Mouse (Mus musculus): ENCODE results near the gene Kif13a.
A peak's percentile ranks its signal among the peaks of the same experiment; 100 is the strongest.

Gene Kif13a

GRCm38 (mm10) chr13:46919797-46920196, 9.9 kb downstream of the Kif13a start:
- DNase-seq = no peak

- DNase-seq = no peak
Measured at GRCm38 (mm10) chr13:46918509-46918908, 11.2 kb downstream of the Kif13a start.

- DNase-seq = no peak
Measured at GRCm38 (mm10) chr13:46911960-46912359, 17.7 kb downstream of the Kif13a start.

DNA sequence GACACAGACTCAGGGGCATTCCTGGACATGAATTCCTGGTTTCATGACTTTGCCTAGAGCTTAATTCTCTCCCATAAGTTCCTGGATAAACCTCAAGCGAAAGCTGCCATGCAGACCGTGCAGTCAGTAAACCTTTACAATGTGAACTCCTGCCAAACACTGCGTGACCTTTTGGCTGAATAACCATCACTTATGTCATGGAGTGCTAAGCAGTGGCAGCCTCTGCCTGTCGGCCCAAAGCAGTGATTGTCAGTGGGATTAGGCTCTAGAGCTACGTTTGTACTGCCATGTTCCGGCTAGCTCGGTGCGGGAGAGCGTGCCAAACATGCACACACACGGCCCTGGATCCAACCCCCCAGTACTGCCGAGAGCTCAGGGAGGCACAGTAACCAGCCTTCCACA, 18.6 kb downstream of the Kif13a start:
- peak; percentile 39 to 40 for DNase-seq

DNA sequence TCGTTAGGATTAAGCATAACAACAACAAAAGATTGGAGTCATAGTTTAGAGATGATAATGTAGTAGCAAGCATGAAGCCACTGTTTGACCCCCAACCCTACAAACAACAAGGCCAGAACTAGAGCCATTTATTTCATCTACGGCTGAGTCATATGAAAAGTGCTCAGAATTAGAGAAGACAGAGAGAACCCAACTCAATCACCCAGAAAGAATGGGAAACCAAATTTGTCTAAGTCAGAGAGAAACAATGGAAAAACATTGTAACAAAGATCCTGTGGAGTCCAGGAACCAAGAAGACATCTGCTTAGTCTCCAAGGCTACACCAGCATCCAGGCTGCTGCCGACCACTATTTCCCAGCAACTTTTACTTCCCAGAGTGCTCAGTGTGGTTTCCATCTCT, 19.7 kb downstream of the Kif13a start:
- DNase-seq = no peak

DNA sequence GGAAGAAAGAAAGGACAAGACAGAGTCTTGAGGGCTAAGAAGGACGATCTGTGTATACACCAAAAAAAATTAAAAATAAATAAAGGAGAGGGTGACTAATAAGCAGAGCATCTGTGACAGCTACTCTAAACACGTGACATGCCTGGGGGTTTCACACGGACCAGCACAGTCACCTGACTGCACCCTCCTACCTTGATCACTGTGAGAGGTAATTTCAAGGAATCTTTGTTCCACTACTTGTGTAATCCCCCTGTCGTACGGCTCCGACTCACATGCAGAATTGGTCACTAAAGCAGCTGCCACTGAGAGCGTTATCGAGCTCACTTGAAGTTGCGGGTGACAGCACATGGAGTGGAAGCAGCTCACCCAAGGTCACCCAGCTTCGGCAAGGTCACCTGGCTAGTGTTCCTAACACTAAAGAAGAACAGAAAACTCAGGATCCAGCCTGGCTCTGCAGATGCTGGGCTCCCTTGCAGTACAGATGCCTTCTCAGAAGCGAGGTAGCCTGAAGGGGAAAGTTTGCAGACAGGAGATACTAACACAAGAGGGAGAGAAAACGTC, 20.6 kb downstream of the Kif13a start:
- DNase-seq = no peak

GRCm38 (mm10) chr13:46908387-46908786, 21.3 kb downstream of the Kif13a start:
- no peak for DNase-seq

- no peak for DNase-seq
Measured at GRCm38 (mm10) chr13:46907861-46908260, 21.8 kb downstream of the Kif13a start.

DNA sequence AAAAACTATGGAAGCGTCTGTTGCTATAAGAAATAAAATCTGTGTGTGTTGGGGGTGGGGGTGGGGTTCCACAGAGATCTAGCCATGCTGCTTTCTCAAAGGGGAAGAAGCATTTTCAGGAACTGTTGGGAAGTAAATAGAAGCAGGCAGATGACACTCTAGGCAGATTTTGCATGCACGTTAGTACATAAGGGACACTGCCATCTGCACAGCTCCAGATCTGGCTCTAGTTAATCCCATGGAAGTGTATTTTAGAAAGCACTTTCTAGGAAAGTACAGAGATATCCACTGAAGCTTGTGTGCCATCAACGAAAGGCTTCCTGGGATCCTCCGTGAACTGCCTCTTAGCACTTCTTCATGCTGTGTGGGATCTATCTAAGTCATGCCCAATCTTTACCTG, 22.6 kb downstream of the Kif13a start:
- DNase-seq = no peak

DNA sequence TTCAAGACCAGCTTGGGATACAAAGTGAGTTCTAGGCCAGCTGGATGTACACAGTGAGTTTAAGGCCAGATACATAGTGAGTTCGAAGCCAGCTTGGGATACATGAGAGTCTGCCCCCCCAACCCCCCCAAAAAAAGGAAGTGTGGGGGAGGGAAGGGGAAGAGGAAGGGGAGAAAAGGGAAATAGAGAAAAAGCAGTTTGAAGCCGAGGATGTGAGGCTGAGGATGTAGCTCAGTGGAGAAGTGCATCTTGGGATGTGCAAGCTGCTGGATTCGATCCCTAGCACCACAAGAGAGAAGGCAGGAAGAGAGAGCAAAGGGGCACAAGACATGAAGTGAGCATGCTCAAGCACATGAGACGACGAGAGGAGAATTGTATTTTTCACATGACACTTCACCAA, 23.7 kb downstream of the Kif13a start:
- no peak for DNase-seq

DNA sequence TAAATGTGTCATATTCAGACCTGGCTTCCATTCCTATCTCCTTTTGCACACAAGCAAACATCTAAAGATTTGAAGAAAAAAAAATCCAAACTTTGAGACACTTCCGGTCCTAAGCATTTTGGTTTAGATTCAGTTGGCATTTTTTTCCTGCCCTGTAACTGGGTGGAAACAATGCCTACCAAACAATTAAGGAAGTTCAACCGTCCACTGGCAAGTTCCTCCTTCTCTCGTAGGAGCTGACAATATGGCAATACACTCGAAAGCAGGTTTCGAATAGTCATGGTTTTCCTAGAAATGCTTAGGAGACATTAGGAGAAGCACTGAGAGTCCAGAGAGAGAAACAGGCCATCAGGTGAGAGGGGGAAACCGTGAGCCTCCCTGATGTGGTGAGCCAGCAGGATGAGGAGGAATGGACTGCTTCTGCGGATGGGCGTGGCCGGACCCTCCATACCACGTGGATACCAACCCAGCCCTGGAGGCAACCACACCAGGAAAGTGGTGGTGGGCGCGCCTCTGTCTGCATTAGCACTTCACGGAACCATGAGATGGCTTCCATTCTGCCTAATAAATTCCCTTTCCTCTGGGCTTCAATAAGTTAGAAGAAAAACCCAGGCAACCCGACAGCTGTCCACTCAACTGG, 24.6 kb downstream of the Kif13a start:
- DNase-seq = no peak

- peak in 1 of 2 experiments; percentile 30 for DNase-seq
Measured at GRCm38 (mm10) chr13:46902568-46903255, 27.0 kb downstream of the Kif13a start.

DNA sequence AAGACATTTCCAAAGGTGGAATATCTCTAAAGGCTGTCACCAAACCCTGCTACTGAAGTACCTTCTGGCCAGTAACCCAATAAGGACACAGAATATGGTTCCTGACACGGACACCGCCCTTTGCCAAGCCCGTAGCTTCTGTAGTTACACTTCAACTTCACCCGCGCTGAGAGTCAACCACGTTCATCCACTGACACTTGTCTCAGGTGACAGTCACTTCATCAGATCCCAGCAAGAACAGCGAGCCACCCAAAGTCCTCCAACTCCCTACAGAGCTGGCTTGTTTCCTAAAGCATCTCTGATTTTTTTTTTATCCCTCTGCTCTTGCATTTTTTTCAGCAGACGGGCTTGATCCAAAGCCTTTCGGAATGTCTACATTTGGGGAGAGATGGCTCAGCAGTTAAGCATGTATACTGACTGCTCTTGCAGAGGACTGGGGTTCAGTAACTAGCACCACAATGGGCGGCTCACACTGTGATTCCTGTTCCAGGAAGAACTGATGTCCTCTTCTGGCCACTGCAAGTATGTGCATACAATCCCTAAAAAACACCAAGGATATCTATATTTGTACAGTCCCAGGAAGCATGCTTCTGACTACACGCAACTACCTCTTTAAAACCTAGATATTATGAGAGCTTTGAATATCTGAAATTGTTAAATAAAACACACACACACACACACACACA, 28.7 kb downstream of the Kif13a start:
- no peak for DNase-seq

DNA sequence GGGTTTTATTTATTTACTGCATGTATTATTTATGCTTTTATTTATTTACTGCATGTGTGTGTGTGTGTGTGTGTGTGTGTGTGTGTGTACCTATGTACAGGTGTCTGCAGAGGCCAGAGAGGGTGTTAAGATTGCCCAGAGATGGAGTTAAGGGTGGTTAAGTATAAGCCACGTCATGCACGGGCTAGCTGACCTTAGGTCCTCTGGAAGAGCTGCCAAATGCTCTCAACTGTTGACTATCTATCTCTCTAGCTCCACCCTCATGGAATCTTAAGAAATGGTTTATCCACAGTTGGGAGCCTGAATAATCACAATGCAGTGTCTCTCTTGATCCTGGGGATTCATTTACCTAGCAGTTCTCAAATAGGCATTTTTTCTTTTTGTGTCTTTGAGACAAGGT, 30.8 kb downstream of the Kif13a start:
- no peak for DNase-seq

GRCm38 (mm10) chr13:46898411-46898810, 31.3 kb downstream of the Kif13a start:
- DNase-seq = no peak

- no peak for DNase-seq
Measured at GRCm38 (mm10) chr13:46892380-46892779, 37.3 kb downstream of the Kif13a start.

GRCm38 (mm10) chr13:46888150-46888683, 41.5 kb downstream of the Kif13a start:
- no peak for DNase-seq

GRCm38 (mm10) chr13:46886497-46887261, 43.0 kb downstream of the Kif13a start:
- no peak for DNase-seq

GRCm38 (mm10) chr13:46885759-46886060, 44.0 kb downstream of the Kif13a start:
- no peak for DNase-seq

GRCm38 (mm10) chr13:46884898-46885758, 44.5 kb downstream of the Kif13a start:
- DNase-seq = no peak

DNA sequence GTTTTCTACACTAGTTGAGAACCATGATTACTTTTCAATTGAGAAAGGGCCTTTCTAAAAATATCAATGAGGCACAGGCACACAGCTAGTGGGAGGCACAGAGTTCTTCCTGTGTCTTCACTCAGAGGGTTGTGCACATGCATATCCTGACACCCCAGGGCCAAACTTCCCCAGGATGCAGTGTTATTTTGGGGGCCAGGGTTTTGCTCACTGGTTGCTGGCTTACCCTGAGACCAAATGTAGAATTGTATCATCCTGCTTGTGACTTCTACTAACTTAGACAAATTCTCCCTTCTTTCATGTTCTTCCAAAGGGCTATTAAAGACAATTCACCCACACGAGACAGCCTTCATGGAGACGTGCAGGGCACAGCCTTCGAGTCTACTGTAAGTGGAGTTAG, 45.7 kb downstream of the Kif13a start:
- no peak for DNase-seq

DNA sequence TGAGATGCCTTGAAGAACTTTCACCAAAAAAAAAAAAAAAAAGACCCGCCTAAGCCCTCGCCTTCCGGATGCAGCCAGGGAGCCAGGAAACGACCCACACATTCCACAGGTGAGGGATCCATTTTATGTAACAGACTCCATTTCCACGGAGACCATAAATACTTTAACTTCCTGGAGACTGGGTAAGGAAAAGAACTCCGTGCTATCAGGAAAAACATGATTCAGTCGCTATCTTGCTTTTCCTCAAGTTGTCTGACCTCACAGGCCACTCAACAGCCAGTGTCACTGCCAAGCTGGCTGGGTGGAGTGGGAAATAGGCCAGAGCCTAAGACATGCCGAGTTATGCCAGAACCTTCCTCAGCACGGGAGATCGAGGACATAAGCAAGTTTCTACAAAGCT, 46.3 kb downstream of the Kif13a start:
- peak; percentile 39 to 43 for DNase-seq

Data from cerebellum, postnatal 14 days (tissue).